Mouse (Mus musculus) duodenum, adult 2 months (tissue): Measurements from ENCODE around the gene Arhgdib. TPM values are rescaled to one million over a fixed set of nuclear protein-coding genes. Genes with fewer than 3 reads are reported as not detected.

ENCODE experiments used
- polyA plus RNA-seq: library from polyadenylated mRNA; depleted of rRNA; stranded (reverse); fragments of >200 nt; gene quantifications from 2 replicates; pipeline ENCODE4 v1.2.3, GENCODE M21; 2012; ENCODE audit warnings: low replicate concordance; rRNA removed

Gene Arhgdib
- 9.1 and 19.1 TPM in 2 replicates for polyA plus RNA-seq

GRCm38 (mm10) chr6:136941051-136942021, at the start of gene Arhgdib:
Gene Arhgdib (minus strand): TSS chr6:136941899.

GRCm38 (mm10) chr6:136923532-136923931, 18.2 kb downstream of the Arhgdib start, which contains the start of gene Pde6h:
Gene Pde6h (plus strand): TSS chr6:136923832.

GRCm38 (mm10) chr6:136922080-136922479, 19.6 kb downstream of the Arhgdib start, which contains the start of gene Erp27:
Gene Erp27 (minus strand): TSS chr6:136922180.

GRCm38 (mm10) chr6:136875670-136876069, 66.0 kb downstream of the Arhgdib start, which contains the start of gene Mgp:
Gene Mgp (minus strand): TSS chr6:136875823.

Other genes with a start within 250 kb of the Arhgdib start
- gene Gucy2c, start 160.1 kb downstream of the Arhgdib start, polyA plus RNA-seq = 35.4 and 61.1 TPM in 2 replicates
- 1.3 and 2.3 TPM in 2 replicates for gene Hist4h4, start 137.5 kb downstream of the Arhgdib start, polyA plus RNA-seq
- 381 and 1,561 TPM in 2 replicates for gene H2afj, start 133.7 kb downstream of the Arhgdib start, polyA plus RNA-seq
- gene BC049715, start 114.3 kb downstream of the Arhgdib start, polyA plus RNA-seq = 0.88 and 1.5 TPM in 2 replicates
- gene Wbp11, start 113.7 kb downstream of the Arhgdib start, polyA plus RNA-seq = 32.5 and 34.8 TPM in 2 replicates
- not detected in 2 replicates for gene Smco3, start 106.4 kb downstream of the Arhgdib start, polyA plus RNA-seq
- gene Art4, start 84.2 kb downstream of the Arhgdib start, polyA plus RNA-seq = 0.08 and 0.15 TPM in 2 replicates
- 70.6 and 80.8 TPM in 2 replicates for gene Mgp, start 66.1 kb downstream of the Arhgdib start, polyA plus RNA-seq
- 5.0 TPM in 1 of 2 replicates, not detected in the other for gene Erp27, start 19.7 kb downstream of the Arhgdib start, polyA plus RNA-seq
- gene Pde6h, start 18.1 kb downstream of the Arhgdib start, polyA plus RNA-seq = 0.04 TPM in 1 of 2 replicates, not detected in the other
- 4.6 and 10.3 TPM in 2 replicates for gene Rerg, start 228.6 kb upstream of the Arhgdib start, polyA plus RNA-seq